ENCODE assay signal across 26 mouse cellular contexts in genomic region chr1:155037479-155037878, GRCm38 (mm10).
DNase-seq lines count a peak whose midpoint lies in the region; ATAC-seq and TF ChIP-seq lines count a peak whose summit lies in the region.
"Had no signal": no experiment of that assay in that cellular context is flagged by ENCODE, and none has a peak within 500 bp of the region (broad histone marks: within the 10 kb centered on the region; RNA-seq: fewer than 3 reads in every experiment).

No protein-coding gene starts in this region.

- WGBS in heart, postnatal 0 days = 37% methylated on average over 3 of the region's 3 CpGs
- WGBS in liver, embryonic 13.5 days (ENCODE audit: insufficient replicate concordance) = 72% methylated on average over 3 of the region's 3 CpGs

- no peaks in the 10 kb centered on the region for H3K36me3 ChIP-seq in heart, postnatal 0 days (replicated peaks; ENCODE audit: control insufficient read depth, insufficient read depth, low read length)
- no peaks in the 10 kb centered on the region for H3K36me3 ChIP-seq in liver, embryonic 13.5 days
- H3K36me3 ChIP-seq: embryonic facial prominence, embryonic 10.5 days; embryonic facial prominence, embryonic 13.5 days; forebrain, embryonic 12.5 days; heart, embryonic 13.5 days; hindbrain, embryonic 10.5 days; hindbrain, embryonic 13.5 days had no signal

- H3K27me3 ChIP-seq in heart, postnatal 0 days (ENCODE audit: control insufficient read depth, insufficient read depth, low read length) = no peaks in the 10 kb centered on the region
- no peaks in the 10 kb centered on the region for H3K27me3 ChIP-seq in liver, embryonic 13.5 days
- H3K27me3 ChIP-seq: embryonic facial prominence, embryonic 13.5 days; forebrain, embryonic 12.5 days; heart, embryonic 13.5 days; hindbrain, embryonic 13.5 days; Patski had no signal

- H3K9ac ChIP-seq in heart, postnatal 0 days (replicated peaks; ENCODE audit: low read depth, low read length) = 0 out of 2 replicates have a peak overlapping the region, but pooled peaks have one; percentile 3
- no peak overlapping the region for H3K9ac ChIP-seq in liver, embryonic 13.5 days
- H3K9ac ChIP-seq: embryonic facial prominence, embryonic 13.5 days; forebrain, embryonic 12.5 days; forebrain, postnatal 0 days; heart, embryonic 13.5 days; hindbrain, embryonic 13.5 days had no signal

- peak; percentile 64 to 65 for DNase-seq in cerebellum, postnatal 10 days
- DNase-seq in cerebellum, adult 11-12 months = no peak
- DNase-seq in heart, postnatal 0 days (ENCODE audit: low spot score) = no peak
- no peak for DNase-seq in heart, postnatal 4 days
- DNase-seq in liver, embryonic 13.5 days = no peak
- no peak for DNase-seq in liver
- no peak for DNase-seq in thymus, postnatal 0 days (ENCODE audit: low spot score)
- DNase-seq: adrenal gland, postnatal 10 days; adrenal gland, postnatal 36 days; cerebellum, adult 2 months; cerebellum, adult 9-11 months; cerebellum, postnatal 36 days; embryo, embryonic 11 days; forebrain, postnatal 0 days; gastrocnemius, adult 2 months; gastrocnemius, postnatal 14 days; heart, adult 11 months had no signal

- TF ChIP-seq CTCF in heart, postnatal 0 days (IDR thresholded peaks at IDR 0.05; ENCODE audit: low read depth) = no peak

- H3K4me2 ChIP-seq in heart, postnatal 0 days (ENCODE audit: low read depth, low read length) = no peak overlapping the region
- no peak overlapping the region for H3K4me2 ChIP-seq in liver, embryonic 13.5 days
- H3K4me2 ChIP-seq: embryonic facial prominence, embryonic 13.5 days; forebrain, embryonic 12.5 days; heart, embryonic 13.5 days; hindbrain, embryonic 13.5 days had no signal

- ATAC-seq in heart, postnatal 0 days (ENCODE audit: insufficient read depth, low read depth) = no peak
- ATAC-seq in liver, embryonic 13.5 days (ENCODE audit: low read depth) = no peak
- ATAC-seq: forebrain, postnatal 0 days; hindbrain, embryonic 16.5 days; Patski had no signal

- TF ChIP-seq EP300 in heart, postnatal 0 days (IDR thresholded peaks at IDR 0.05; ENCODE audit: low read depth) = no peak

- no peak overlapping the region for H3K27ac ChIP-seq in heart, postnatal 0 days (ENCODE audit: low read depth)
- peak overlapping the region; percentile 67 for H3K27ac ChIP-seq in liver, embryonic 13.5 days
- H3K27ac ChIP-seq: embryonic facial prominence, embryonic 10.5 days; embryonic facial prominence, embryonic 13.5 days; forebrain, embryonic 12.5 days; gastrocnemius, adult 2 months; hindbrain, embryonic 10.5 days; hindbrain, embryonic 13.5 days had no signal

- no peaks in the 10 kb centered on the region for H3K9me3 ChIP-seq in heart, postnatal 0 days (replicated peaks; ENCODE audit: control insufficient read depth, low read length)
- no peaks in the 10 kb centered on the region for H3K9me3 ChIP-seq in liver, embryonic 13.5 days (replicated peaks)
- H3K9me3 ChIP-seq: embryonic facial prominence, embryonic 10.5 days; embryonic facial prominence, embryonic 13.5 days; forebrain, embryonic 12.5 days; heart, embryonic 13.5 days; hindbrain, embryonic 10.5 days; hindbrain, embryonic 13.5 days had no signal

- H3K4me1 ChIP-seq in heart, postnatal 0 days (ENCODE audit: control insufficient read depth, insufficient read depth) = peaks cover 29% of the 10 kb centered on the region
- peaks cover 75% of the 10 kb centered on the region for H3K4me1 ChIP-seq in liver, embryonic 13.5 days (replicated peaks)

- no peak overlapping the region for H3K4me3 ChIP-seq in heart, postnatal 0 days (ENCODE audit: low read depth, low read length)
- H3K4me3 ChIP-seq in liver, embryonic 13.5 days (replicated peaks) = no peak overlapping the region
- H3K4me3 ChIP-seq: embryonic facial prominence, embryonic 10.5 days; embryonic facial prominence, embryonic 13.5 days; erythroblast, embryonic 14.5 days; forebrain, embryonic 12.5 days; gastrocnemius, adult 2 months; heart, embryonic 13.5 days; hindbrain, embryonic 10.5 days; hindbrain, embryonic 13.5 days had no signal

Comparison
In these comparisons a context has a peak if more than half of its experiments do, and no peak if none do; other contexts are left out.
1. DNase-seq: peak in cerebellum, postnatal 10 days (2 of 2); none in cerebellum, adult 11-12 months (single experiment), heart, postnatal 0 days (single experiment), heart, postnatal 4 days (single experiment), liver, embryonic 13.5 days (single experiment), liver (single experiment) and thymus, postnatal 0 days (single experiment).